Mouse (Mus musculus) cerebral cortex, adult 2 months (tissue): Measurements from ENCODE around the gene Stxbp3.

Experiments used
- WGBS: fragments of 180-500 bp; shearing (Covaris S2); methylation state at CpG from one replicate; pipeline ENCODE4 v1.1.7; 2018; 5-methylcytosine and 5-hydroxymethylcytosine counted together

Stxbp3 gene

GRCm38 (mm10) chr3:108840000-108840715 lies at the start of gene Stxbp3:
Stxbp3 (minus strand) TSS chr3:108840526.
- 1% methylated on average over 56 of the region's 56 CpGs for WGBS

DNA sequence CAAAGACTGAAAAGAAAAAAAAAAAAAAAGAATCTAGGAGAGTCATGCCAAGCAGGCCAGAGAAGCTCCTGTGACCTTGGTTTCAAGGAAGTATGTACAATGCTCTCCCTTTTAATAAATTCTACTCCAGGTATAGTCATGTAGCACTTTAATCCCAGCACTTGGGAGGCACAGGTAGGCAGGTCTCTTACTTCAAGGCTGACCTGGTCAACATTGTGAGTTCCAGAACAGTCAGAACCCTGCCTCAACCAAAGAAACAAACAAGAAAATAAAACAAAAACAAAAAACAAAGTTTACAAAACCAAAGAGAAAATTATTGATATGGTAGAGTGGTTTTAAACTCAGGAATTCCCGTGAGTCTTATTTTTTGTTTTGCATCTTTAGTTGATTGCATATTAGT lies 49.6 kb upstream of the Stxbp3 start, which contains the start of gene Fndc7:
Fndc7 (minus strand) TSS at position 101 of the 400 bp plus-strand sequence.
- 96% methylated on average over 1 of the region's 1 CpGs for WGBS

DNA sequence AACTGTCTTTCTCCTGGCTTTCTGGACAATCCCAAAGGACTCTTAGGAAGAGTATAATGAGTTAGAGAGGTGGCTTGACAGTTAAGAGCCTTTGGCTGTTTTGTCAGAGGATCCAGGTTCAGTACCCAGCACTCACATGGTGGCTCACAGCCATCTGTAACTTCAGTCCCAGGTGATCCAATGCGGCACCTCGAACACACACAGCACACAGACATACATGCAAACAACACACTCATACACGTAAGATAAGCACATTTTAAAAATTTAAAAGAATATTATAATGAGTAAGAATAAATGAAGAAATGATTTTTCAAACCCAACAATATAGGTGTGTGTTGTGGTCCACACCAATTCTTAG lies 47.3 kb upstream of the Stxbp3 start:
- 99% methylated on average over 3 of the region's 3 CpGs for WGBS

- WGBS: 84% methylated on average over 12 of the region's 12 CpGs
Measured at GRCm38 (mm10) chr3:108886934-108887617, 46.8 kb upstream of the Stxbp3 start.

DNA sequence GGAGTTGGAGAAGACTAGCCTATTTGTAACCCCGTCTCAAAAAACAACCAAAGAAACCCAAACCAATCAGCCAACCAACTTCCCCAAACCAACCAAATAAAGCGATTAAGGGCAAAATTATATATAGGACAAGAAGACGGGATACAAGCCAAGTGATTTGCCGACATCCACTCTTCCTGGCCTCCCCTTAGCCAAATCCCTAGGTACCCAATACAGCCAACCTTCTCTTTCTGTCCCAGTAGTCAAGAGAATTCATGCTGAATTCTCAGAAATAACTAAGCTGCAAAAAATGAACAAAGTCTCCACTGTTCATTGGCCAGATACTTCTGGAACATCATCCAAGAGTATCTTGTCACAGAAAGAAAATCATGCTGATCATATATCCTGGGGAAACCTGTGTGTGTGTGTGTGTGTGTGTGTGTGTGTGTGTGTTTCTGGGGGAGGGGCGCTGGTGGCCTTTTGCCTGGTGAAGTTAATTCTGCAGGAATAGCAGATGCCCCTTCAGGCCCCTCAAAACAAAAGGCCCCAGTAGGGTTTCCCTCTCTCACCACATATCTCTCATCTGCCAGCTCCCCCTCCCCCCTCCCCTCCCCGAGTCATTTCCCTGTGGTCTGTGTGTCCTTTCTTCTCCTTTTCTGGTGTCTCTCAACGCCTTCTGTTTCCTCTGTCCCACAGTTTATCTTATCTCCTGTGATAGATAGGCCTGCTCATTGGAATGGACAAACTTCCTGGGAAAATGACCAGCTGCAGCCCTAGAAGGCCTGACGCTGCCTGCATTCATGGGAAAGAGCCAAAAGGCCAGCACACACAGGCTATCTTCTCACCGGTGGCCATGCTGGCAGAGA lies 45.6 kb upstream of the Stxbp3 start:
- 71% methylated on average over 9 of the region's 9 CpGs for WGBS

GRCm38 (mm10) chr3:108884706-108885289 lies 44.5 kb upstream of the Stxbp3 start:
- WGBS: 50% methylated on average over 8 of the region's 8 CpGs

DNA sequence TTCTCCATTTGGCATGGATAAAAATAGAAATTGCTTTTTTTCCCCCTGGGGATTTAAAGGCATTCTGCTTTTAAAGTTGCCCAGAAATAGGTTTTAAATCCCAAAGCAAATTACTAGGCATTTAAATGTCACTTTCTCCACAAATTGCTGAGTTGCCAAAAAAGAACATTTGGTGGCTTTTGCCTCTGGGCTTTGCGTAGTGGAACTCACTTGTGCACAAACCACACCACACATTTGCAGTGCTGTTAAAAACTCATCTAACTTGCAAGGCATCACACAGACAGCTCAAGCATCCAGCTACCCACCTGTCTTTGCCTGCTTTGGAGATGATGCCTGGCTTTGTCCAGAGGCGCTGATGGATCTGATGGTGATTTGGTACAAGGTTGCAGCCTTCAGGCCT lies 42.7 kb upstream of the Stxbp3 start:
- 54% methylated on average over 2 of the region's 2 CpGs for WGBS

DNA sequence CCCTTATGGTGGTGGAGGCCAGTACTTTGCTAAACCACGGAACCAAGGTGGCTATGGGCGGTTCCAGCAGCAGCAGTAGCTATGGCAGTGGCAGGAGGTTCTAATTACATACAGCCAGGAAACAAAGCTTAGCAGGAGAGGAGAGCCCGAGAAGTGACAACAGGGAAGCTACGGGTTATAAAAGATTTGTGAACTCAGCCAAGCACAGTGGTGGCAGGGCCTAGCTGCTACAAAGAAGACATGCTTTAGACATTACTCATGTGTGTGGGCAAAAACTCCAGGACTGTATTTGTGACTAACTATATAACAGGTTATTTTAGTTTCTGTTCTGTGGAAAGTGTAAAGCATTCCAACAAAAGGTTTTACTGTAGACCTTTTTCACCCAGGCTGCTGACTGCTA lies 41.5 kb upstream of the Stxbp3 start:
- WGBS: 47% methylated on average over 4 of the region's 4 CpGs

- 48% methylated on average over 28 of the region's 28 CpGs for WGBS
Measured at GRCm38 (mm10) chr3:108880544-108881507, 40.5 kb upstream of the Stxbp3 start.

GRCm38 (mm10) chr3:108879836-108880435 lies 39.6 kb upstream of the Stxbp3 start:
- WGBS: 36% methylated on average over 5 of the region's 5 CpGs

DNA sequence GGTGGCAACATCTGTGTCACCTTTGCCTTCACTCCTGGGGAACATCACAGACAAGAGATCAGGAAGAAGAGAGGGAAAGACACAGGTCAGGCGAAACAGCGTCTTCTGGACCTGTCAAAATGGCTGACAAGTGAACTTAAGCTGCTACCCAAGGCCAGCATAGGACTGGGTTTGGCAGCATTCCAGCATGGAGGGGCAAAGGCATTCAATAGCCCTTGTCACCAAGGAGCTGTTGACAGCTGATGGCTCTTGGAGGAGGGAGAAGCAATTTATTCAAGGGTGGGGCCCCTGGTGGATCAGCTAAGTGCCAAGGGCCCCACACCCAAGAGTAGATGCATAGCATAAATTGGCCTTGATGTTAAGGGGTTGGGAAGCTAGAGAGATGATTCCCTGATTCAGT lies 38.8 kb upstream of the Stxbp3 start:
- WGBS: 68% methylated on average over 2 of the region's 2 CpGs

- WGBS: 91% methylated on average over 6 of the region's 6 CpGs
Measured at GRCm38 (mm10) chr3:108870631-108871030, 30.3 kb upstream of the Stxbp3 start.

DNA sequence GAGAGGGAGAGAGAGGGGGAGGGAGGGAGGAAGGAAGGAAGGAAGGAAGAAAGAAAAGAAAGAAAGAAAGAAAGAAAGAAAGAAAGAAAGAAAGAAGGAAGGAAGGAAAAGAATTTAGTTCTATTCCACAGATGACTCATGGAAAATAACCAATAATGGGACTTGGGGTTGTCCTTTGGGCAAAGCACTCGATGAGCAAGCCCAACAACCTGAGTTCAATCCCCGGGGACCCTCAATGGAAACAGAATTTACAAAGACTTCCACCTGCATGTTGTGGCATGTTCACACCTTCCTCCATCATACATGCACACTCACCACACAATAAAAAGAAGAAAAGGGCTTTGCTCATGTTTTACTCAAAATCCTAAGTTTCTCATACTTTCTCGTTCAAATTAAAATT lies 27.1 kb upstream of the Stxbp3 start:
- 92% methylated on average over 3 of the region's 3 CpGs for WGBS

DNA sequence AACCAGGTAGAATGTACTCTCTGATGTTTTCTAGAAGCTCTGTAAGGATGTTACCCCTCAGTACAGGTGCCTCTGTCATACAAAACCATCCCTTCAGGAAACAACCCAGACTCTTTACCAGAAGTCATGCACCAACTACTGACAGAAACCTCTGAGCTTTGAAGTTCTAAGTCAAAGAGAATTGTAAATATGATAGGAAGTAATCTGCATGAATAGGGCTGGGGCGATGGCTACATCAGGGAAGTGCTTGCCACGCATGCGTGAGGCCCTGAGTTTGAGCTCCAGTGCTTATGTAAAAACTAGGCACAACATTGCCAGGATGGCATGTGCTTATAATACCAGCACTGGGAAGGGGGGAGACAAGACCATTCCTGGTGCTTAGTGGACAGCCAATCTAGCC lies 25.4 kb upstream of the Stxbp3 start:
- WGBS: 79% methylated on average over 3 of the region's 3 CpGs

GRCm38 (mm10) chr3:108865129-108865528 lies 24.8 kb upstream of the Stxbp3 start:
- WGBS: 55% methylated on average over 3 of the region's 3 CpGs

- WGBS: 48% methylated on average over 10 of the region's 10 CpGs
Measured at GRCm38 (mm10) chr3:108863091-108863490, 22.8 kb upstream of the Stxbp3 start.

- WGBS: 82% methylated on average over 4 of the region's 4 CpGs
Measured at GRCm38 (mm10) chr3:108862282-108862681, 22.0 kb upstream of the Stxbp3 start.

DNA sequence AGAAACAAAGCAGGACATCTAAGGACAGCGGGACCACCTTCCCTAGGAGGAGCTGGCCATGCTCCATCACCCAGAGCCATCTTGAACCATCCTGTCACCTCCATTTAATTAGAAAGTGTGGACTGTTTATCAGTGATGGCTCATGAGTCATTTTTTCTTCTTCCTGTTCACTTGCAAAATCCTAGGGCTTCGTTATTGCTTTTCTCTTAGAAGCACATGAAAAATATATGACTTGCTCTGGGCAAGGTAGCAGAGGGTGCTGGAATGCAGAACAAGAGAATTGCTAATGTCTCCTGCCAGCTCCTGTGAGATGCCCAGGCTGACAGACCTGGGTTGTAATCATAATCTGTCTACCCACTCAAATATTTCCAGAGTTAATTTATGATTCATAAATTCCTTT lies 20.5 kb upstream of the Stxbp3 start:
- WGBS: 85% methylated on average over 2 of the region's 2 CpGs

GRCm38 (mm10) chr3:108858231-108858770 lies 18.0 kb upstream of the Stxbp3 start:
- WGBS: 25% methylated on average over 7 of the region's 7 CpGs

DNA sequence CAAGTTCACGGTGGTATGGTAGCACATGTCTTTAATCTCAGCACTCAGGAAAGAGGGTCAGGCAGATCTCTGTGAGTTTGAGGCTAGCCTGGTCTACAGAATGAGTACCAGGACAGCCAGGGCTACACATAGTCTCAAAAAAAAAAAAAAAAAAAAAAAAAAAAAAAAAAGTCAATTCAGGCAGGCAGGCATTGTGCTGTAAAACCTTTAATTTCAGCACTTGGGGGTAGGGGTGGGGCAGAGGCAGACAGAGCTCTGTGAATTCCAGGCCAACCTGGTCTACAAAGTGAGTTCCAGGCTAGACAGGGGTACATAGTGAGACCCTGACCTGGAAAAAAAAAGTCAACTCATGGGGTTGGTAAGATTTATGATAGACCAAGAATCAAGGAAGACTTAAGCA lies 17.4 kb upstream of the Stxbp3 start:
- WGBS: 88% methylated on average over 1 of the region's 1 CpGs
